ENCODE assay signal across 26 mouse cellular contexts in genomic region chr3:89206695-89207094, GRCm38 (mm10). TPM values are rescaled to one million over a fixed set of nuclear protein-coding genes. Genes with fewer than 3 reads are reported as not detected.
"Had no signal": no experiment of that assay in that cellular context is flagged by ENCODE, and none has a peak within 500 bp of the region (broad histone marks: within the 10 kb centered on the region; RNA-seq: fewer than 3 reads in every experiment).

No protein-coding gene starts in this region.

- H3K9me3 ChIP-seq: heart, embryonic 13.5 days; heart, embryonic 15.5 days; hindbrain, embryonic 13.5 days; intestine, embryonic 15.5 days; limb, embryonic 10.5 days; limb, embryonic 12.5 days; liver, embryonic 13.5 days had no signal

- DNase-seq: gastrocnemius, postnatal 14 days; gastrocnemius, postnatal 36 days; heart, adult 18-20 months; heart, postnatal 14 days; heart, postnatal 36 days; kidney, adult 18-20 months; kidney, adult 8-10 months; kidney, postnatal 10 days; kidney, postnatal 4 days; liver; liver, embryonic 13.5 days had no signal

- ATAC-seq: hindbrain, embryonic 16.5 days; inflammation-experienced regulatory T-cells, adult 6 months; intestine, embryonic 15.5 days; intestine, postnatal 0 days had no signal

- H3K27ac ChIP-seq: heart, embryonic 13.5 days; heart, embryonic 15.5 days; hindbrain, embryonic 13.5 days; intestine, embryonic 15.5 days; layer of hippocampus, adult 2 months; left cerebral cortex, adult 2 months; limb, embryonic 10.5 days; limb, embryonic 12.5 days; liver, embryonic 13.5 days had no signal

- H3K27me3 ChIP-seq: heart, embryonic 13.5 days; heart, embryonic 15.5 days; hindbrain, embryonic 13.5 days; intestine, embryonic 15.5 days; limb, embryonic 12.5 days; liver, embryonic 13.5 days had no signal

- H3K4me2 ChIP-seq: heart, embryonic 11.5 days; heart, embryonic 13.5 days; heart, embryonic 15.5 days; hindbrain, embryonic 13.5 days; intestine, embryonic 15.5 days; limb, embryonic 12.5 days; liver, embryonic 11.5 days; liver, embryonic 13.5 days had no signal

- H3K4me3 ChIP-seq: heart, embryonic 13.5 days; heart, embryonic 15.5 days; hindbrain, embryonic 13.5 days; intestine, embryonic 15.5 days; layer of hippocampus, adult 2 months; left cerebral cortex, adult 2 months; limb, embryonic 10.5 days; limb, embryonic 12.5 days; liver, embryonic 13.5 days had no signal

- H3K9ac ChIP-seq: heart, embryonic 13.5 days; heart, embryonic 15.5 days; hindbrain, embryonic 13.5 days; intestine, embryonic 15.5 days; limb, embryonic 12.5 days; liver, embryonic 13.5 days had no signal

RNA-seq across cellular contexts. Expression of gene Thbs3, which starts 8.3 kb away (rescaled TPM):
- total RNA-seq: granulocyte monocyte progenitor cell, adult 5-6 weeks; hematopoietic stem cell, adult 5-6 weeks had no signal

RNA-seq across cellular contexts. Expression of gene Muc1, which starts 22.2 kb away (rescaled TPM):
- total RNA-seq: granulocyte monocyte progenitor cell, adult 5-6 weeks had no signal
